Mouse (Mus musculus) urinary bladder, postnatal 14 days (tissue): ENCODE results near the gene Syn3.
A peak's percentile ranks its signal among the peaks of the same experiment; 100 is the strongest.

ENCODE experiments used
- DNase-seq: peaks from one replicate; pipeline ENCODE4 v3.0.0; 2021; ENCODE audit warnings: low spot score

The Syn3 gene

GRCm38 (mm10) chr10:86307235-86307634 lies 191.5 kb downstream of the Syn3 start:
- peak; percentile 32 for DNase-seq

- DNase-seq = no peak
These were observed 194.1 kb downstream of the Syn3 start for GRCm38 (mm10) chr10:86304583-86304982.

- DNase-seq = no peak
These were observed 195.2 kb downstream of the Syn3 start for GRCm38 (mm10) chr10:86303495-86303876.

GRCm38 (mm10) chr10:86302761-86303494 lies 195.8 kb downstream of the Syn3 start:
- peak; percentile 85 for DNase-seq

GRCm38 (mm10) chr10:86302318-86302648 lies 196.4 kb downstream of the Syn3 start:
- DNase-seq = no peak

- DNase-seq = no peak
These were observed 196.9 kb downstream of the Syn3 start for GRCm38 (mm10) chr10:86301593-86302317.

GRCm38 (mm10) chr10:86301117-86301490 lies 197.6 kb downstream of the Syn3 start:
- DNase-seq = no peak

GRCm38 (mm10) chr10:86300293-86301116 lies 198.2 kb downstream of the Syn3 start, which contains the start of gene Timp3:
Gene Timp3, plus strand, starts transcription at chr10:86300372.
- peak; percentile 71 for DNase-seq

GRCm38 (mm10) chr10:86299795-86300194 lies 198.9 kb downstream of the Syn3 start:
- no peak for DNase-seq

- DNase-seq = no peak
These were observed 200.4 kb downstream of the Syn3 start for GRCm38 (mm10) chr10:86298326-86298725.

GRCm38 (mm10) chr10:86297307-86297706 lies 201.4 kb downstream of the Syn3 start:
- no peak for DNase-seq

- DNase-seq = peak; percentile 74
These were observed 202.6 kb downstream of the Syn3 start for GRCm38 (mm10) chr10:86296111-86296510.

- DNase-seq = no peak
These were observed 203.1 kb downstream of the Syn3 start for GRCm38 (mm10) chr10:86295454-86296098.

- DNase-seq = no peak
These were observed 203.9 kb downstream of the Syn3 start for GRCm38 (mm10) chr10:86294599-86295365.

- no peak for DNase-seq
These were observed 204.8 kb downstream of the Syn3 start for GRCm38 (mm10) chr10:86293880-86294279.

GRCm38 (mm10) chr10:86290109-86290771 lies 208.5 kb downstream of the Syn3 start:
- DNase-seq = no peak

- no peak for DNase-seq
These were observed 212.2 kb downstream of the Syn3 start for GRCm38 (mm10) chr10:86286508-86286907.

- DNase-seq = no peak
These were observed 217.5 kb downstream of the Syn3 start for GRCm38 (mm10) chr10:86281238-86281637.

GRCm38 (mm10) chr10:86279579-86280168 lies 219.0 kb downstream of the Syn3 start:
- no peak for DNase-seq

GRCm38 (mm10) chr10:86278481-86278880 lies 220.2 kb downstream of the Syn3 start:
- no peak for DNase-seq
